Mouse (Mus musculus): ENCODE data around the gene Tmem38a. TPM values are rescaled to one million over a fixed set of nuclear protein-coding genes. Genes with fewer than 3 reads are reported as not detected.

Tmem38a gene
- 100 to 1,000 TPM; 474 to 492 TPM for total RNA-seq (2021)
- long read RNA-seq, experiment 1, transcript Tmem38a-201 (6 exons, 2,124 nt), result major isoform, 496 of 663 reads
- long read RNA-seq, experiment 1, partial matches to known transcripts, result 146 of 663 reads
- long read RNA-seq, experiment 1, other reads (novel, unspliced or antisense), result 21 of 663 reads
- long read RNA-seq, experiment 2, transcript Tmem38a-201 (6 exons, 2,124 nt), result major isoform, 222 of 333 reads
- long read RNA-seq, experiment 2, partial matches to known transcripts, result 13 of 333 reads
- long read RNA-seq, experiment 2, other reads (novel, unspliced or antisense), result 98 of 333 reads

GRCm38 (mm10) chr8:72571611-72572473 lies at the start of gene Tmem38a:
Gene Tmem38a, plus strand, starts transcription at chr8:72572055.
- DNase-seq, result peak; percentile 87 to 88

- DNase-seq, result no peak
Measured at GRCm38 (mm10) chr8:72532103-72532502, 39.8 kb upstream of the Tmem38a start.

- no peak for DNase-seq
Measured at GRCm38 (mm10) chr8:72534888-72535287, 37.0 kb upstream of the Tmem38a start.

DNA sequence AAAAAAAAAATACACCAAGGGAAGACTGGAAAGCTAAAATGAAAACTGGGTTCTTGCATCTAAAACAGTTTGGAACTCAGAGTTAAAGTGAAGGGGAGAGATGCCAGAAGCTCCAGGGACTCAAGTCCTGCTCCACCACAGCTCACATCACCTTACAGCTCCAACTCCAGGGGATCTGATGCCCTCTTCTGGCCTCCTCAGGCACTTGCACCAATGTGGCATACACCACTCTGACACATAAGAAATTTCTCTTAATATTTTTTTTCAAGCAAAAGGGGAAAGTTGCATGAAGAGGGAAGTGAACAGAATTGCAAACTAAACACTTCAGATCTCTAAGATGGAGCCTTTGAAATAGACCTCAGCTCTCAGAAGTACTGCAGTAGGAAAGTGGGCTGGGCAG lies 32.6 kb upstream of the Tmem38a start:
- DNase-seq, result no peak

DNA sequence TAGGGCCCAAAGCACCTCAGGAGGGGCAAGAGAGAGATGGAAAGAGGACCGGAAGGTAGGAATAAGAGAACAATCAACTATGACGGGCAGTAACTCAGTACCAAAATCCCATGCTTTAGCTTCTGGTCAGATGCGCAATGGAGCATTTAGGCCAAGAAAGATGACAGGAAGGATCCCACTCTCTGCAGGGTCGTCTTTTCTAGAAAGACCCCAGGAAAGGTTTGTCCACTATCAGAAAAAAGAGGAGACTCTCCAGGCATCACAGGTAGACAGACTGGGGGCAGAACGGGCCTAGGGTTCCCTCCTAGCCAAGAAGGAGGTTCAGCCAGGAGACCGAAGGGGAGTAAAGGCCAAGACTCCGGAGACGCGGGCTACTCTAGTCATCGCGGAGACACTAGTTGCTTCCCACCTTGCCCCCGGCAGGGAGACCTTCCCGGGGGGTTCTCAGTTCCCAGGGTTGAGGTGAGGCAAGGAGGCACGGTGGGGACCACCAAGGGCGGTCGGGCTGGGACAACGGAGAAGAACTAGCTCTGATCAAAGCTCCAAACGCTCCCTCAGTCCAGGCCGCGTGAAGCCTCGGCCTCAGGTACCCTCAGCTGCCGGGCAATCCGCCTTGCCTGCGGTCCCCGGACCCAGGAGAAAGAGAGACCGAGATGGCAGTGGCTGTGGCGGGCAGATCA lies 24.6 kb upstream of the Tmem38a start:
- peak; percentile 18 to 25 for DNase-seq

DNA sequence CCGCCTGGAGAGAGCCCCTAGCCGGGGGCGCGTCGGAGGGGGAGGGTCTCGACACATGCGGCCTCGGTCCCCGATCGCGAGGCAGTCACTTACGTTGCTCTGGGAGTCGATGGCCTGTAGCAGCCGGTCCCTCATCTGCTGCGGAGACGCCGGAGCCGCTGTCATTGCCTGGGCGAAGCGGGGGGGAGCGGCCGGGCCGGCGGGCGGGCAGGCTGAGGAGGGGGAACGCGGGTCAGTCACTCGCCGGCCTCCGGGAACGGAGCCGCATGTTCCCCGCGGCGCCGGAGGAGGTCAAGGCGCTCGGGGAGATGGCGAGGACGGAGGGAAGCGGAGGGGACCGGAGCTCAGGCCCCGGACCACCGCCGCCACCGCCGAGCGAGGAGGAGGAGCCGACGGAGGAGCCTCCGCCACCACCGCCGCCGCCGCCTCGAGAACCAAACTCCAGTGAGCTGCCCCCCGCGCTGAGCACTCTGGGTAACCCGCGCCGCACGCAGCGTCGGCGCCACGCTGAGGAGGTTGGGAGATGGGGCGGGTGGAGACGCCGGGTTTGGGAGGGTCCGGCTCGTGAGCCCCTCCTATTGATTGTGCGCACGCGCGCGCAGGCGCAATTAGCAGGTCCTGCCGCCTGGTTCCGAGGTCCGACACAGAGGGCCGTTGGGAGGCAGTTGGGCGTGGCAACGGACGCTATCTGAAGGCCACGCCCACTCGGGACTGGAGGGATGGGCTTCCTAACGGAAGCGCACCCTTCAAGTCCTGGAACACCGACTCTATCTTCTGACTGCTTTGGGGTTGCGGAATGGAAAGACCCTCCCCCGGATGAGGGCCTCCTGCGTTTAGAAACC lies 23.8 kb upstream of the Tmem38a start, which contains the start of gene Med26:
TSS of gene Med26 (minus strand) at position 469 of the 842 bp plus-strand sequence.
- DNase-seq, result peak; percentile 97 to 99

DNA sequence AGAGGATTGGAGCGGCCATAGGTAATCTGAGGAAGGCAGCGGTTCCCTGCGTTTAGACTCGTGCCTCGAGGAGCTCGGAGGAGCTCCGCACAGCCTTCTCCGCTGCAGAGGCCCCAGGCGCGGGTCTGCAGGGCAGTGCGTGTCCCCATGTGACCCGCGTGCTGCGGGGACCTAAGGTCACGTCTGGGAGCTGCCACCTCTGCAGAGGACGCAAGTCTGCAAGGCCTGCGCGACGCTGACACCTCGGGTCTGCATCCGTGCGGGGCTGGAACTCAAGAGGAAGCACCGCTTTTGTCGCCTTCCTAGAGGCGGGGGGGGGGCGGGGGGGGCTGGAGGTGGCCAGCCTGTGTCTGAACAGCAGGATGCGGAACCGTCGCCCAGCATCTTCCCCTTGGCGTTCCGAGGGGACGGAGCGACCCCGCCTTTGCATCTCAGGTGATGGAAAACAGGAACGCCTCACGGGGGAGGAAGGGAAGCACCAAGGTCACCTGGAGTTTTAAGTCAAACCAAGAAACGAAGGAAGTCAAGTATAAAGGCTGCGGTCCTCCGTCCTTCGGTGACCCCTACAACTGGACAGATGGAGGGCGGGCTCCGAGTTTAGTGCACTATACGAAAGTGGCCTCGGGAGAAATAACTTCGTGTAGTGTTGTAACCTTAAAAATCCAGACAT lies 23.1 kb upstream of the Tmem38a start:
- peak in 1 of 2 experiments; percentile 50 for DNase-seq

DNA sequence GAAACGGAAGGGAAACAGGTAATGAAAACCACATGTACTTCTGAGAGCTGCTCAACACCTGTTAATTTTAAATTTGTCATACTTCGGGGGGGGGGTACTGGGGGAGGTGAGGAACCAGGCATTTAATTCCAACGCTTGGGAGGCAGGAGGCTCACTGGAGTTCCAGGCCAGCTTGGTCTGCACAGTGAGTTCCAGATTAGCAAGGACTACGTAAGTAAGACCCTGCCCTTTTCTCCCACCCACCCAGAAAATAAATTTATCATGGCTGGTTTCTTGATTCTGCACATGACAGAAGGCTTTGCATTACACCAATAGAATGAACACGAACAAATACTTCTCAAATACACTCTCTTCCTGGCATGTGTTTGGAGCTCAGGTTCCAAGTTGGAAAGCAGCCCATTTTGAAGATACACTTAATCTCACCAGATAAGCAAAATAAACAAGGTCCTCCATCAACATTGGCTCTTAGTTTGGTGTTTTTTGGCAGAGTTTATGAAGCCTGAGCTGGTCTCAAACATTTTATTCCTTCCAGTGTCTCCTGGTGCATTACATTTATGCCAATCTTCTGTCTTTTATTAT lies 22.5 kb upstream of the Tmem38a start:
- peak; percentile 65 to 68 for DNase-seq

DNA sequence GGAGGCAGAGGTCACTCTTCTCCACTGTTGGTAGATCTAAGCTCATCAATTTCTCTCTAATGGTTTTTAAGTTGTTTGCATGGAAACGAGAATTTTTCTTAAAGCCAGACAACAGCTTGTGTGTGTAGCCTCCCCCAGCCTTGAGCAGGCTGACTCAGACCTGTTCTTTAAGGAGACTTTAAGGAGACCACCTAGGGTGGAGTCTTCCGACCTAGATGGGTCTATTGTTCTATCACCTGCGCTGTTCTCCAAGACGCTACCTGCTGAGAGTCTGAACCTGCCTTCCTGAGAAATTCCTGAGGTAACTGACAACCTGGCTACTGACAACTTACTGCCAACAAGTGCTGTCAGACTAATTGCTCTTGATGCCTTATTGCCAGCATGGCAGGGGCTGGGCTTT lies 16.1 kb upstream of the Tmem38a start:
- no peak for DNase-seq

GRCm38 (mm10) chr8:72561111-72561689 lies 10.7 kb upstream of the Tmem38a start:
- peak; percentile 49 to 53 for DNase-seq

- DNase-seq, result no peak
Measured at GRCm38 (mm10) chr8:72565970-72566369, 5.9 kb upstream of the Tmem38a start.

- peak; percentile 99 for DNase-seq
Measured at GRCm38 (mm10) chr8:72570633-72571610, 933 bp upstream of the Tmem38a start, which contains the start of gene Smim7. Gene Smim7, minus strand, starts transcription at chr8:72571088.

- peak; percentile 50 to 61 for DNase-seq
Measured at GRCm38 (mm10) chr8:72572507-72572906, 652 bp downstream of the Tmem38a start.

DNA sequence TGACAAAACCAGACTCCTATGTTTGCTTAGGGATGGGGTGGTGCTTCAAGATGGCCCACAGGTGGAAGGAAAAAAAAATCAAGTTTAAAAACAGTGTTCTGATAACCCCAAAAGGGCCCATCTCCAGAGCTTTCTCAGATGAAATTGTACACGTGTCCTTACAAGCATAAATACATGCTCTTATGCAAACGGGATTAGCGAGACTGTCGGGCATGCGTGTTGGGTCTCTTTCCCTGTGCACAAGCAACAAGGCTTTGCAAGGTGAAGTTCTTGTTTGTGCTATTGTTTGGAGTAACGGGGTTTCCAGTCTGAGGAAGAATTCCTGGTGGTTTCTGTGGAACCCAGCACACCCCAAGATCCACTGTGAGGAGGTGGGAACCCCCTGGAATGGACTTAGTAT lies 1.6 kb downstream of the Tmem38a start:
- DNase-seq, result no peak

DNA sequence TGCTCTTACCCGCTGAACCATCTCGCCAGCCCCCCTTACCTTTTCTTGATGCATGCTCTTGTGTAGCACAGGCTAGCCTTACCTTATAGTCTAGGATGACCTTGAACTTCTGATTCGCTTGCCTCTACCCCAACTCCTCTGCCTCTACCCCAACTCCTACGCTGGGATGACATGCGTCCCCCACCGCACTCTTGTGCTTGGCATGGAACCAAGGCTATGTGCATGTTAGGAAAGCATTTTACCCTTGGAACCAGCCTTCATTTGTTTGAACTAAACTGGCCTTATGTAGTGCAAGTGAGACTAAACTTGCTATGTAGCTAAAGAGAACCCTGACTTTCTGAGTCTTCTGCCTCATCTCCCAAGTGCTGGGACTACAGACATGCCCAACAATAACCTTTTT lies 4.1 kb downstream of the Tmem38a start:
- no peak for DNase-seq

GRCm38 (mm10) chr8:72577266-72577665 lies 5.4 kb downstream of the Tmem38a start:
- no peak for DNase-seq

- peak in 1 of 2 experiments; percentile 49 for DNase-seq
Measured at GRCm38 (mm10) chr8:72577941-72578340, 6.1 kb downstream of the Tmem38a start.

DNA sequence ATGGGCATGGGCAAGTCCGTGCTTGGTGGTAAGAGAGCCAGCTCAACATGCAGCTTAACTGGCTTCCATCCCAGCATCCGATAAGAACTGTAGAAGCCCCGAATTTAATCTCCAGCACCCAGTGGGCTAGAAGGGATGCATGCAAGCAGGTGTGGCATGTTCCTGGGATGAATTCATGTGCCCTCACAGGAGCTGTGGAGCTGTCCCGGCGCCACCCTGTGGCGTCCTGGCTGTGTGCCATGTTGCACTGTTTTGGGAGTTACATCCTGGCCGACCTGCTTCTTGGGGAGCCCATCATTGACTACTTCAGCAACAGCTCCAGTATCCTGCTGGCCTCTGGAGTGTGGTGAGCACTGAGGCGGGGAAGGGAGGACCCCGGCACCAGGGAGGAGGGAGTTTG lies 7.5 kb downstream of the Tmem38a start:
- DNase-seq, result no peak
